Mouse (Mus musculus) intestine, postnatal 0 days (tissue): ENCODE measurements around the gene Sh3pxd2a. TPM values are rescaled to one million over a fixed set of nuclear protein-coding genes. Genes with fewer than 3 reads are reported as not detected.
A peak's percentile ranks its signal among the peaks of the same experiment; 100 is the strongest.

Source experiments
- ATAC-seq: fragments of 200-750 bp; cut with Nextera tagmentation; 2 replicates; pipeline ENCODE4 v1.8.0; 2017; ENCODE audit warnings: mild to moderate bottlenecking, moderate TSS enrichment, moderate library complexity
- H3K27ac ChIP-seq: fragments of 300-500 bp; sonication (generic); 2 replicates; pipeline ENCODE4 v1.5.1; 2014; ENCODE audit warnings: mild to moderate bottlenecking, low read depth, low read length, moderate library complexity
- H3K27me3 ChIP-seq: fragments of 300-500 bp; sonication (generic); replicated peaks from 2 replicates; pipeline ENCODE4 v1.6.1; 2014; ENCODE audit warnings: low read length, mixed read lengths; ENCODE audit not compliant: control insufficient read depth, insufficient read depth
- H3K36me3 ChIP-seq: fragments of 300-500 bp; sonication (generic); 2 replicates; pipeline ENCODE4 v1.6.1; 2014; ENCODE audit warnings: mild to moderate bottlenecking, moderate library complexity; ENCODE audit not compliant: control insufficient read depth, insufficient read depth
- H3K4me1 ChIP-seq: fragments of 300-500 bp; sonication (generic); replicated peaks from 2 replicates; pipeline ENCODE4 v1.6.1; 2014; ENCODE audit warnings: antibody characterized with exemption, low read length, mixed read lengths; ENCODE audit not compliant: control insufficient read depth, insufficient read depth
- H3K4me2 ChIP-seq: fragments of 300-500 bp; sonication (generic); replicated peaks from 2 replicates; pipeline ENCODE4 v1.6.1; 2014; ENCODE audit warnings: low read depth, mild to moderate bottlenecking, moderate library complexity
- H3K4me3 ChIP-seq: fragments of 300-500 bp; sonication (generic); 2 replicates; pipeline ENCODE4 v1.5.1; 2014; ENCODE audit warnings: low read depth, low read length
- H3K9ac ChIP-seq: fragments of 300-500 bp; sonication (generic); 2 replicates; pipeline ENCODE4 v1.6.1; 2014; ENCODE audit warnings: mild to moderate bottlenecking, low read depth, low read length
- H3K9me3 ChIP-seq: fragments of 300-500 bp; sonication (generic); 2 replicates; pipeline ENCODE4 v1.6.1; 2016; ENCODE audit warnings: mixed run types; ENCODE audit not compliant: control insufficient read depth
- CTCF ChIP-seq: sonication (generic); IDR thresholded peaks from 2 replicates; pipeline ENCODE4 v1.5.1; 2016; ENCODE audit warnings: low read depth, mild to moderate bottlenecking, control low read depth, antibody characterized with exemption, moderate library complexity
- whole genome bisulfite sequencing: fragments of 180-500 bp; shearing (Covaris S2); extraction: QIAGEN DNeasy Blood & Tissue Kit; methylation state at CpG from one replicate; pipeline ENCODE4 v1.1.7; 2014; 5-methylcytosine and 5-hydroxymethylcytosine counted together
- polyA plus RNA-seq: library from polyadenylated mRNA; unstranded; fragments of >200 nt; fragmentation: Nextera tagmentation; extraction: Ambion mirVana; gene quantifications from 2 replicates; pipeline ENCODE4 v1.2.1, GENCODE M21; 2015

Gene Sh3pxd2a
- polyA plus RNA-seq, 1 experiment from 2014 or later, result 2.2 TPM

DNA sequence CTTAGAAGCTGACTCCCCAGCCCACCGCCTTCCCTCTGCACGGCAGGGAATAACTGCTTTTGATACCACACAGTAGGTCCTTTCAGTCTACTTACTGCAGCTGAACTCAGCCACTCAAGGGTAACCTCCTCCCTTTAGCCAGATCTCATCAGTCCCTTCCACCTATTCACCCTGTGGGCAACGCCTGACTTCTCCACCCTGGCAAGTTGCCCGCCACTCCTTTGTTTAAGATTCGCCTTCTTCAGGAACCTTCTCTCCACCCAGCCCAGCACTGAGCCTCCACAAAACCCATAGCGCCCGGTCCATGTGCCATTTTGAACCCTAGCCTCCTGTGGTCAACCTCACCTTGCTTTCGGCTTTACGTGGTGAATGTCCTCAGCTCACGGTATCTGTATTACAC, 161.1 kb downstream of the Sh3pxd2a start:
- H3K9ac ChIP-seq, result no peak overlapping the region
- H3K9me3 ChIP-seq, result no peaks in the 10 kb centered on the region
- H3K27me3 ChIP-seq, result no peaks in the 10 kb centered on the region
- peaks cover 6% of the 10 kb centered on the region; the same call in 1 of the 2 replicates for H3K36me3 ChIP-seq
- ATAC-seq, result no peak
- 87% methylated on average over 10 of the region's 10 CpGs for WGBS
- H3K27ac ChIP-seq, result no peak overlapping the region
- H3K4me1 ChIP-seq, result peaks cover 2% of the 10 kb centered on the region; the same call in 1 of the 2 replicates
- no peak overlapping the region for H3K4me3 ChIP-seq
- TF ChIP-seq CTCF, result no peak
- H3K4me2 ChIP-seq, result no peak overlapping the region

GRCm38 (mm10) chr19:47302191-47302852, 161.9 kb downstream of the Sh3pxd2a start:
- Histone ChIP-seq H3K9me3 (no peaks in the 10 kb centered on the region), H3K4me2 (no peak overlapping the region), H3K36me3 (peaks cover 6% of the 10 kb centered on the region; the same call in 1 of the 2 replicates), H3K27me3 (no peaks in the 10 kb centered on the region), H3K4me3 (no peak overlapping the region), H3K4me1 (peaks cover 2% of the 10 kb centered on the region; the same call in 1 of the 2 replicates), H3K9ac (no peak overlapping the region), H3K27ac (no peak overlapping the region)
- no peak for TF ChIP-seq CTCF
- ATAC-seq, result peak; percentile 14; the same call in 1 of the 2 replicates
- 60% methylated on average over 21 of the region's 21 CpGs for WGBS

DNA sequence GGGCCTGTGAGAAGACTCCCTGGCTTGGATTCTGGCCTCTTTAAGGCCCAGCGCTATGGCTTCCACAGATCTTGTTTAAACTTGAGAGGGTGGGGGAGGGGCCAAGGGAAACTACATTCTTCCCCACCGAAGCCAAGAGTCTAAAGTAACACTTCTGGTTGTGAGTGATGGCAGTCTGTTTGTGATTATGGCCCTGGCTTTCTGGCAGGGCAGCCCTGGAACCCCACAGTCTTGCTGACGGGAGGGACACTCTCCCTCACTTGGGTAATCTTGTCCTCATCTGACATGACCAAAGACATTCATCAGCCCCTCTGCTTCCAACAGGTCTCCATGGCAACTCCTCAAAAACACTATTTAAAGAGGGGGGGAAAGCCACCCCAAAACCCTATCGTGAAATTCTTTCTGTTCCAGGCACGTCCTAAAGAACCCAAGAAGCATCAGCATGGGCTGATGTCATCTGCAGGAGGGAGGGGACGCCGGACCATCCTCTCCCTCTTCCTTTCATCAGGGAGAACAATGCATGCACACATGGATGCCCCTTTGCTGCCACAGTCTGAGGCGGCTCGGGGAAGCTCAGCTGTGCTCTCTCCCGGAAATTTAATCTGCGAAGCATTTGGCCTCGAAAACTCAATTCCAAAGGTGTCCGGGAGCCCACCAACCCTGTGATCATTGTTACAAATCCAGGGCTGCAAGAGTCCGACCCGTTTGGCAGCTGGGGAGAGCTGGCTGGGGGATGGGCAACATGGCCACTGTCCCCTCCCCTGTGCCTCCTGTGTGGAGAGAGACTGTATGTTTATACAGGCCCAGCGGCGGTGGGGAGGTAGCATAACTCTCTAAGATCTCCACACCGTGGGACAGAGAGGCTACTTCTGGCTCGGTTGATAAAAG, 162.7 kb downstream of the Sh3pxd2a start:
- Histone ChIP-seq H3K4me1 (peaks cover 2% of the 10 kb centered on the region; the same call in 1 of the 2 replicates), H3K36me3 (peaks cover 6% of the 10 kb centered on the region; the same call in 1 of the 2 replicates), H3K9ac (no peak overlapping the region), H3K4me2 (no peak overlapping the region), H3K9me3 (no peaks in the 10 kb centered on the region), H3K27ac (no peak overlapping the region), H3K27me3 (no peaks in the 10 kb centered on the region), H3K4me3 (no peak overlapping the region)
- WGBS, result 29% methylated on average over 19 of the region's 19 CpGs
- 0 out of 2 replicates have a peak, but pooled peaks have one; percentile 3 for ATAC-seq
- TF ChIP-seq CTCF, result no peak

DNA sequence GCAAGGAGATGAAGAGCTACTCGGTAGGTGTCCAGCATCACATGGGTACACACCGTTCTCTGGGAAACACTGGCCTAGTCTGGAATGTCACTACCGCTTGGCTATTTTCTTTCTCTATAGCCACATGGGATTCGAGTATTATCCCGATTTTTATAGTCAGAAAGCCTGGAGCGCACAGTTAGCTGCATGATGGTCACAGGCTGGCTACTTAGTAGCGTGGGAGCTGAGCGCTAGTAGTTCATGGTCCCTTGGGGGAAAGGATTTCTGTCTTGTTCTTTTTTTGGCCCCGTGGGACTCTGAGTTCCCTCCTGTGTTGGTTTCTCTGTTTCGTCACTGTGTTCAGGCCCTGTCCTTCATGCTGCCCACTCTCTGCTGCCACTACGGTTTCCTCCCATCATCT, 166.1 kb downstream of the Sh3pxd2a start:
- H3K4me1 ChIP-seq, result peaks cover 2% of the 10 kb centered on the region; the same call in 1 of the 2 replicates
- WGBS, result 85% methylated on average over 11 of the region's 11 CpGs
- TF ChIP-seq CTCF, result no peak
- no peak overlapping the region for H3K9ac ChIP-seq
- H3K4me3 ChIP-seq, result no peak overlapping the region
- no peaks in the 10 kb centered on the region for H3K9me3 ChIP-seq
- H3K27me3 ChIP-seq, result no peaks in the 10 kb centered on the region
- H3K27ac ChIP-seq, result no peak overlapping the region
- H3K36me3 ChIP-seq, result peaks cover 6% of the 10 kb centered on the region; the same call in 1 of the 2 replicates
- no peak for ATAC-seq
- no peak overlapping the region for H3K4me2 ChIP-seq

GRCm38 (mm10) chr19:47292451-47292951, 171.7 kb downstream of the Sh3pxd2a start:
- no peak overlapping the region for H3K4me3 ChIP-seq
- TF ChIP-seq CTCF, result no peak
- 56% methylated on average over 7 of the region's 7 CpGs for WGBS
- no peaks in the 10 kb centered on the region for H3K27me3 ChIP-seq
- H3K4me2 ChIP-seq, result no peak overlapping the region
- H3K9me3 ChIP-seq, result no peaks in the 10 kb centered on the region
- peak overlapping the region; percentile 62 for H3K27ac ChIP-seq
- no peaks in the 10 kb centered on the region for H3K4me1 ChIP-seq
- ATAC-seq, result no peak
- H3K36me3 ChIP-seq, result no peaks in the 10 kb centered on the region; the same call in 1 of the 2 replicates
- H3K9ac ChIP-seq, result no peak overlapping the region
